Mouse (Mus musculus) forebrain, embryonic 15.5 days (tissue): Measurements from ENCODE around the gene Lypd6b. TPM values are rescaled to one million over a fixed set of nuclear protein-coding genes. Genes with fewer than 3 reads are reported as not detected.

Experiments
- ATAC-seq: fragments of 200-750 bp; cut with Nextera tagmentation; replicated peaks from 2 replicates; pipeline ENCODE4 v1.8.0; 2017; ENCODE audit warnings: mild to moderate bottlenecking, moderate TSS enrichment, moderate library complexity
- H3K27ac ChIP-seq: fragments of 300-500 bp; sonication (generic); replicated peaks from 2 replicates; pipeline ENCODE4 v1.5.1; 2015; ENCODE audit warnings: mild to moderate bottlenecking, inconsistent platforms
- H3K27me3 ChIP-seq: fragments of 300-500 bp; sonication (generic); 2 replicates; pipeline ENCODE4 v1.6.1; 2015; ENCODE audit warnings: inconsistent platforms
- H3K36me3 ChIP-seq: fragments of 300-500 bp; sonication (generic); 2 replicates; pipeline ENCODE4 v1.6.1; 2015; ENCODE audit warnings: mild to moderate bottlenecking, inconsistent platforms
- H3K4me1 ChIP-seq: fragments of 300-500 bp; sonication (generic); 2 replicates; pipeline ENCODE4 v1.6.1; 2015; ENCODE audit warnings: inconsistent platforms
- H3K4me2 ChIP-seq: fragments of 300-500 bp; sonication (generic); replicated peaks from 2 replicates; pipeline ENCODE4 v1.6.1; 2015; ENCODE audit warnings: mild to moderate bottlenecking, inconsistent platforms
- H3K4me3 ChIP-seq: fragments of 300-500 bp; sonication (generic); 2 replicates; pipeline ENCODE4 v1.5.1; 2015; ENCODE audit warnings: mild to moderate bottlenecking, inconsistent platforms
- H3K9ac ChIP-seq: fragments of 300-500 bp; sonication (generic); replicated peaks from 2 replicates; pipeline ENCODE4 v1.6.1; 2015; ENCODE audit warnings: mild to moderate bottlenecking, inconsistent platforms
- H3K9me3 ChIP-seq: fragments of 300-500 bp; sonication (generic); 2 replicates; pipeline ENCODE4 v1.6.1; 2016; ENCODE audit warnings: inconsistent platforms
- WGBS: fragments of 180-500 bp; shearing (Covaris S2); methylation state at CpG from one replicate; pipeline ENCODE4 v1.1.7; 2015; ENCODE audit warnings: mixed read lengths; 5-methylcytosine and 5-hydroxymethylcytosine counted together
- polyA plus RNA-seq: library from polyadenylated mRNA; unstranded; fragments of >200 nt; fragmentation: Nextera tagmentation; extraction: Ambion mirVana; gene quantifications from 2 replicates; pipeline ENCODE4 v1.2.1, GENCODE M21; 2015

Gene Lypd6b
- polyA plus RNA-seq, 1 experiment from 2014 or later = 11.3 TPM

- ATAC-seq = no peak
- Histone ChIP-seq H3K4me3 (no peak overlapping the region), H3K4me2 (no peak overlapping the region), H3K27ac (no peak overlapping the region), H3K9me3 (no peaks in the 10 kb centered on the region), H3K9ac (no peak overlapping the region), H3K4me1 (peaks cover 6% of the 10 kb centered on the region; the same call in 1 of the 2 replicates), H3K36me3 (no peaks in the 10 kb centered on the region), H3K27me3 (no peaks in the 10 kb centered on the region)
- WGBS = 69% methylated on average over 10 of the region's 10 CpGs
Measured at GRCm38 (mm10) chr2:49978606-49979005, 191.1 kb downstream of the Lypd6b start.

- H3K4me3 ChIP-seq = no peak overlapping the region
- H3K9ac ChIP-seq = no peak overlapping the region
- no peaks in the 10 kb centered on the region for H3K36me3 ChIP-seq
- H3K4me1 ChIP-seq = peaks cover 6% of the 10 kb centered on the region; the same call in 1 of the 2 replicates
- no peak overlapping the region for H3K4me2 ChIP-seq
- H3K27me3 ChIP-seq = no peaks in the 10 kb centered on the region
- no peak for ATAC-seq
- WGBS = 94% methylated on average over 3 of the region's 3 CpGs
- no peak overlapping the region for H3K27ac ChIP-seq
- no peaks in the 10 kb centered on the region for H3K9me3 ChIP-seq
Measured at GRCm38 (mm10) chr2:49979991-49980390, 192.5 kb downstream of the Lypd6b start.

GRCm38 (mm10) chr2:49983021-49983420, 195.5 kb downstream of the Lypd6b start:
- no peak overlapping the region for H3K4me2 ChIP-seq
- no peak overlapping the region for H3K4me3 ChIP-seq
- no peak for ATAC-seq
- no peaks in the 10 kb centered on the region for H3K9me3 ChIP-seq
- no peak overlapping the region for H3K9ac ChIP-seq
- H3K36me3 ChIP-seq = no peaks in the 10 kb centered on the region
- H3K27ac ChIP-seq = no peak overlapping the region
- WGBS = 48% methylated on average over 5 of the region's 5 CpGs
- peaks cover 6% of the 10 kb centered on the region; the same call in 1 of the 2 replicates for H3K4me1 ChIP-seq
- H3K27me3 ChIP-seq = no peaks in the 10 kb centered on the region

- Histone ChIP-seq H3K4me1 (peaks cover 6% of the 10 kb centered on the region; the same call in 1 of the 2 replicates), H3K27me3 (no peaks in the 10 kb centered on the region), H3K27ac (no peak overlapping the region), H3K9ac (no peak overlapping the region), H3K9me3 (no peaks in the 10 kb centered on the region), H3K4me2 (no peak overlapping the region), H3K36me3 (no peaks in the 10 kb centered on the region), H3K4me3 (no peak overlapping the region)
- no peak for ATAC-seq
- WGBS = 64% methylated on average over 3 of the region's 3 CpGs
Measured at GRCm38 (mm10) chr2:49984780-49985179, 197.3 kb downstream of the Lypd6b start.

- 91% methylated on average over 4 of the region's 4 CpGs for WGBS
- Histone ChIP-seq H3K27me3 (no peaks in the 10 kb centered on the region), H3K9me3 (no peaks in the 10 kb centered on the region), H3K4me2 (no peak overlapping the region), H3K9ac (no peak overlapping the region), H3K4me3 (no peak overlapping the region), H3K27ac (no peak overlapping the region), H3K36me3 (no peaks in the 10 kb centered on the region), H3K4me1 (no peaks in the 10 kb centered on the region)
- no peak for ATAC-seq
Measured at GRCm38 (mm10) chr2:49995841-49996240, 208.4 kb downstream of the Lypd6b start.

- no peaks in the 10 kb centered on the region for H3K27me3 ChIP-seq
- H3K27ac ChIP-seq = no peak overlapping the region
- H3K9ac ChIP-seq = no peak overlapping the region
- no peak overlapping the region for H3K4me2 ChIP-seq
- WGBS = 95% methylated on average over 1 of the region's 1 CpGs
- H3K4me1 ChIP-seq = no peaks in the 10 kb centered on the region
- no peaks in the 10 kb centered on the region for H3K36me3 ChIP-seq
- no peak overlapping the region for H3K4me3 ChIP-seq
- no peaks in the 10 kb centered on the region for H3K9me3 ChIP-seq
- ATAC-seq = no peak
Measured at GRCm38 (mm10) chr2:49997216-49997615, 209.7 kb downstream of the Lypd6b start.

Other genes with a start within 250 kb of the Lypd6b start
- 171 and 172 TPM in 2 replicates for gene Kif5c, start 168.4 kb upstream of the Lypd6b start, polyA plus RNA-seq